Mouse (Mus musculus) thymus, postnatal 14 days (tissue): ENCODE measurements at regions not wholly inside any gene's neighbourhood (a gene's known extent, or its start where the extent isn't known, plus 50 kb on each side); places are given as distances from the start of the nearest gene placed in this dataset.
"Not testable (repeated sequence)": the region's sequence is repeated elsewhere in the genome, so short reads cannot be mapped to it uniquely, and the experiment has no call there.

Experiments
- DNase-seq: peaks from one replicate; pipeline ENCODE4 v3.0.0; 2021

DNA sequence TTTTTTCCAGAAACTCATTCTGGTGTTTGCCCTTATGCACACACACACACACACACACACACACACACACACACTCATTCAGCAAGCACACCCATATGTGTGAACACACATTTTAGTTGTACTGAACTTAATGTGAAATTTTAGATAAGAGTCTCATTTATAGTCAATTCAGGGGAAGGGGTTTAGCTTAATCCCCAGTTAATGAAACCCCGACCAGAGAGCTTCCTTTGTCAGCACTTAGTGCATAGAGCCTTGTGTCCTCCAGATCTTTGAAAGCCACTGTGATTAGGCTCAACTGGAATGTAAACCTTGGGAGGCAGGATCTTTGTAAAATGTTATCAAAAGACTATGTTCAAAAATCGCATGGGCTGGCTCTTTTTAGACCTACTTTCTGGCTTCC lies 53.4 kb downstream of the Rps12 start:
- DNase-seq, result no peak

DNA sequence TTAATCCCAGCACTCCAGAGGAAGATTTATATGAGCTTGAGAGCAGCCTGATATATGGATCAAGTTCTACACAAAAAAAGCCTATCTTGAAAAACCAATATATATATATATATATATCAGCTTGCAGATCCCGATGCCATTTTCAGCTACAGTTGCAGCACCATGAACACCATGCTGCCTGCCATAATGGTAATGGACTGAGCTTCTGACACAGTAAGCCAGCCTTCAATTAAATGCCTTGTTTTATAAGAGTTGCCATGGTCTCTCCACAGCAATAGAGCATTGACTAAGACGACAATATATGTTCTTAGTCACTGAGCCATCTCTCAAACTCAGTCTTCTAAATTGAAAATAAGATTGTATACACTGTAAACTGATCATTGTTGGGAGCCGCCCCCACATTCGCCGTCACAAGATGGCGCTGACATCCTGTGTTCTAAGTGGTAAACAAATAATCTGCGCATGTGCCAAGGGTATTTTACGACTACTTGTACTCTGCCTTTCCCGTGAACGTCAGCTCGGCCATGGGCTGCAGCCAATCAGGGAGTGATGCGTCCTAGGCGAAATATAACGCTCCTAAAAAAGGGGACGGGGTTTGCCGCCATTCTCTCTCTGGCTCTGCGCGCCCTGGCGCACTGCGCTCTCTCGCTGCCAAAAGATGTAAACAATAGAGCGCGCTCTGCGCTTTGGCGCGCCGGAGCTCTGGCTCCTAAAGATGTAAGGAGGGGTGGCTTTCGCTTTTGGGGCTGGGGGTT lies 60.9 kb downstream of the Rps12 start:
- not testable (repeated sequence) for DNase-seq

DNA sequence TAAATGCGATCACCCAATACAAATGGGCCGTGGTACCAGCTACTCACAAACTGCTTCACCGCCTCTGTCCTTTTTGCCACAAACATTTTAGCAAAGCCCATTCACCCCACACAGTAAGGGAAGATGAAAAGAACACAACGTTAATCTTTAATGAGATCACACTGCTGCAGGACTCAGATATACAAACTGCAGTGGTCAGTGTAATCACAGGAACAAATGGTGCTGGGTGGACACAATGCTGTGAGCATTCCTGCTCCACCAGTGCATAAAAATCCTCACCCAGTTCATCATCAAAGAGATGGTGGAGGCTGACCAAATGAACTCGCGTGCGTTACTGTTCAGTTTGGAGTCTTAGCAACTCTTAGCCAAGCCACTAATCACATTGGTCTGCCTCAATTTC lies 69.0 kb downstream of the Rps12 start:
- DNase-seq, result no peak

DNA sequence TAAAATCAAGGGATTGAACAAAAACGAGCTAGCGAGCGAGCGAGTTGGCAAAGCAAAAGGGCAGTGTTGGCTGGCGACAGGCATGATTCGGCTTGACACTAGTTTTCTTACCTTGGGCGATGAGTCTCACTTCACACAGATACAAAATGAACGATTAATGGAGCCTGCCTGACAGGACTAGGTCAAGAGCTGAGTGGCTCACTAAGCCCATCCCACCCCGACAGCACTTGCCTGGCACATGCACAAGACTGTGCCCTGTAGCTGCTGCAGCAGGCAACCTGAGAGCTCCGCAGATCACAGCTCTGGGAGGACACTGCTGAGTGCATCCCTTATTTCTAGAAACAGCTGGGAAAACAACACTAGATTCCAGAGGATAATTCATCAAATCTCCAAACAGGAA lies 71.6 kb downstream of the Rps12 start:
- DNase-seq, result no peak

DNA sequence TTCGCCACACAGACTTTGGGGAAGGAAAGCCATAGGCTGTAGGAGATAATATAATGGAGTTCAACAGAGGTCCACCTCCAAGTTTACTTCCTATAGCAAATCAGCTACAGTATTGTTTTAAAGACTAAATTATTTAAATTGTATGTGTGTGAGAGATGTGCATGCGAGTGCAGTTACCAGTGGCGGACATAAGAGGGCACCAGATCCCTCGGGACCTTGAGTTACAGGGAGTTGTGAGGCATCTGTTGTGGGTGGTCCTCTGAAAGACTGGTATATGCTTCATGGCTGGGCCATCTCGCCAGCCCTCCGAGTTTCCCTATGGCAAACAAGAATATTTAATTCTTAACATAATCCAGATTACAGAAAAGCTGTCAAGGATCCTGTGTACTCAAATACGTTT lies 72.0 kb downstream of the Rps12 start:
- DNase-seq, result no peak

DNA sequence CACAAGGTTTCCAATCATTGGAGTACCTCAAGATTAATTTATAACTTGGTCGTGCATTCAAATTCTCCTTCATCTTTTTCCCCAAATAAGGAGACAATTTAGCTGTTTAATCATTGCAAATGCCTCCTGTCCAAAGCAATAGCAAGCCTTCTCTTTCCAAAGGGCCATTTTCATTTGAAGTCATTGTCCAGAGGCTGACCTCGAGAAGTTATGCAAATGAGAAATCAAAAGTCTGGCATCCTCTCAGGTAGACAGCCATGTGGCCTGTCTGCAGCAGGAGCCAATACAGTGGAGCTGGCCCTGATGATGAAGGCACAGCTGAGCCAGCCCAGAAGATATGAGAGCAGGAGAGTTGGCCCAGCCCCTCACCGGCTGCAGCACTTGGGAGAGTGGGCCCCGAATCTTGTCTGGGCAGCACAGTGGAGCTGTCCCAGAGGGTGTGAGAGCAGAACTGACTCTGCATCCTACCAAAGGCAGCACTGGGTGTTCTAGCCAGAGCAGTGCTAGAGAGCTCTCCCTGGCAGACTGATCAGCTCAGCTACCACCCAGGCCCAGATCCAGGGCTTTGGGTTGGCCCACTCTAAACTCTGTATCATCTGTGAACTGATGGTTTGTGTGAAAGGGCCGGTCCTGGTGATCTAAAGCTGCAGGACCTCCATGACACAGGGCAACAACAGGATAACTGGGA lies 74.2 kb downstream of the Rps12 start:
- DNase-seq, result no peak

DNA sequence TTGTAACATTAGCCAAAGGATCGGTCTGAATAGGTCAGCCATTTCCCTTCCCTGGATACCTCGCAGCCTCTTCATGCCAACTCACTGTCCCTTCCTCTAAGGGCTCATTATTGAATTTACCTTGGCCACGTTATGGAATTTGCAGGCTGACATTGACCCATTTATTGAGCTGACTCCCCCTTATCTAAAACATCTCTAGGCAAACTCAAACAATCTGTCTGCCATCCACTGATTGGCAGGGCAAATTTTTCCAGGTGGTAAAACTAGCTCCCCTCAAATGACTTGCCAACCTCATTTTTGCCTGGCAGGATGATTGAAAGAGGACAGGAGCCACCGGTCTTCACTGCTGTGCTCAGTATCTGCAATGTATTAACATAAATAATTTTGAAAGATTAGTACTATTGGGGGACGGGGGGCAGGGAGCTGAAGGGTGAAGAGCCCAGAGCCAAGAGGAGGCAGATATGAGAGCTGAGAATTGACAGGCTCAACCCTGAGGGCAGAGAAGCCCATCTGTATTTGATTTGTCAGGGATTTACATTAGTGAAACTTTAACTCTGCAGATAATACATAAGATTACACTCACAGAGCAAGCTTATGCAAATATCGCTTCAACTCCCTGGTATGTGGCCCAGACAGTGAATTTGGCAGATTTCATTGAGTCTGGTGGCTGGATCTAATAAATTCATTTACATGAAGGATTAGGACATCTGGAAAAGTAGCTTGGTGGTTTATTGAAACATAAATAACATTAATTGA lies 75.5 kb downstream of the Rps12 start:
- no peak for DNase-seq

DNA sequence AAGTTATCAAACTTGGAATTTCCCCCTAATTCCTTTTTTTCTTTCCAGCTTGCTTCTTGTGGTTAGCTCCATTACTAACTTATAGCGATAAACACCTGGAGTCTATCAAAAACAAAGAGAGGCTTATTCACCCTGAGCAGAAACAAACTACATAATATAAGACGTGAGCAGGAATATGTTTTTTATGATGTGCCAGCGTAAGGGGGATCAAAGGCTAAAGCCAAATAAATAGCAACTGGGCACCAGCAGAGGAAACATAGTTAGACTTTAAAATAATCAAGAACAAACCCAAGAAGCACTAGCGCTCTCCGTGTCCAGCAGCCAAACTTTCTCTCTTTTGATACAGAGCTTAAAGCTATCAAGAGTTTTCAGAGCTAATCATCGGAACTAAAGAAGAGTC lies 76.1 kb downstream of the Rps12 start:
- no peak for DNase-seq

DNA sequence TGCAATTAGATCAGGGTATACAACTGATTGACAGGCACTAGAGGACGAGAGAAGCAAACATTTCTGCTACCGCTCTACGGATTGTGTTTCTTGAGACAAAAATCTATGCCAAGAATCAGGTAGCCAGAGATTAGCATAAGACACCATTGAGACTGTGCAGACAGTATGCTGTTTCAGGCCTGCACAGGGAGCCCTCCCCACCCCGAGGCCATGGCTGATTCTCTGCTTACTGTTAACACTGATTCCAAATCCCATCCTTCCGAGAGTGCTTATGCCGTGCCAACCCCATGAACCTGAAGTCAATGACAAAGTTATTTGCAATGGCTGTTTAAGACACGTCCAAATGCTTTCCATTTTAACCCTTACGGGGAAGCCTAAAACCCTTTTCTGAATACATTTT lies 78.8 kb downstream of the Rps12 start:
- DNase-seq, result no peak

DNA sequence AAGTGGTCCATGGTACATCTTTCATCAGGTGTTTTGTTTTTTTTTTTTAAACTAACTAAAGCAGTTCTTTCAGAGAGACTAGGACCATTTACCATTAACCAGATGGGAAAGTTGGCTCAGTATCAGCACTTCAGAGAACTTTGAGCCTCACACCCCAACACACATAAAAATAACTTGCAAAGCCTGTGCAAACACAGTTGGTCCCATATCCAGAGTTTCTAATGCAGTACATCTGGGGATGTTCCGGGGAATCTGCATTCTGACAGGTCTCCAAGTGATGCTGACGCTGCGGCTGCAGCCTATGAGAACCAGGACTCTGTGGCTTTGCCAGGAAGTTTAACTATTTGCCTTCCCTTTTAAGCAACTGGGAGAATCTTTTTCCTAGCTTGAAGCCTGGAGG lies 79.9 kb downstream of the Rps12 start:
- DNase-seq, result no peak

DNA sequence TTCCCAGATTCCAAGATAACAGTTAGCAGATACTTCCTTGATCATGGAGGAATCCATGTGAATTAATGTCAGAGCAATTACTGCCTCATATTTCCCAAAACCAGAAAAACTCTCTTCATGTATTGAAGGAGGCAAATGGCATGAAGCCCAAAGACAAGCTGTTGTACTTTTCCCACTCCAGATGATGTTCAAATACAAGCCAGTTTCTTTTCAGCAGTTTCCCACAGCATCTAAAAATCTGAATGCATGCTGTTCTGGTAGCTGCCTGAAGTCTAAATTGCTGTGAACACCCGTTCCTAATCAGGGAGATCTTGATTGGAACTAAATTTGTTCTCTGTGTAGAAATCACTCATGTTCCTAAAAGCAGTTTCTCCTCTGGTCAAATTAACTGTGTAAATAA lies 83.0 kb downstream of the Rps12 start:
- no peak for DNase-seq

DNA sequence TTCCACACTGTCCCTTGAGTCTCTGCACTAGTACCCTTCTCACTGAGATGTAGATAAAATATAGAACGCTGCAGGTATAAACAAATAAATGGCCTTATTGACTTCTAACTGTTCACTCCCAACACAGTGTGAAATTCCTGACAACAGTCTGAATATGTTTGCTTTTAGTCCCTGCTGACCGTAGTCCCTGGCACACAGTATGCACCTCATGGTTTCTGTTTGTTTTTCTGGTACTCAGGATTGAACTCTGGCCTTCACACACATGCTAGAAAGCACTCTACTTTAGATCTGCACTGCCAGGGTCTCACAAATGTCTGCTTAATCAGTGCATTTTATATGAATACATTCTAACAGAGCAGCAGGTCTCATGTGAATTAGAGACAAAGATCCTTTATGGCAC lies 95.8 kb downstream of the Rps12 start:
- DNase-seq, result no peak

DNA sequence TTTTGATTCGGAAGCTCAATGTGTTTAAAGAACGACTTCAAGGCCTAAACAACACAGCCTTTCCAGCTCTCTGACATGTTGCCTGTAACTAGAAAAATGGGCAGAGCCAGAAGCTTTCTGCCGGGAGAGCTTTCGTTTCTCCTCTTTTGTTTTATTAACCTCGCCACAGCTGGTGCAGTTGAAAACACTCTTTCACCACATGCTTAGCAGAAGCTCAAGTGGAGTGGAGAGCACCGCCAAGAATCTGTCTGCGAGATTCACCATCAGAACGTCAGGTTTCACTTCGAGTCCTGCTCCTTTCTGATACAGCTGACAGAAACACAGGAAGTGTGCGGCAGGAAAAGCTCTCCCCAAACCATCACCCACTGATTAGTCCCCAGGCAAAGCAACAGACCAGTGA lies 100.1 kb downstream of the Rps12 start:
- no peak for DNase-seq

DNA sequence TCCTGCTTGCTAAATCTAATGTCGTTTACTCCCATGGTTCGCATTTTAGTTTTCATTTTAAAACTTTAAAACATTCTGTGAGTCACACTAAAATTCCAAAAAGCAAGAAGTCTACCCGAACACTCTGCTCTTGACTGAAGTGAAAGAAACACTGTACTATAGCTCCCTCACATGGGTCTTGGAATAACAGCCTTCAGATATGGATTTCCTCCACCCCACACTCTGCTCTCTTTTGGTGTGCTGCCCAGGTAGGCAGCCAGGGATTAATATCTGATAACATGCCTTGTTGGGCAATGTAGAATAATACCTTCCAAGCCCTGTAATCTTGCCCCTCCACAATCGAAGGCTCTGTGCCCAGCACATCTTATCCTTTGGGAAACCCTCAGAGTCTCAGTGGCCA lies 104.0 kb downstream of the Rps12 start:
- no peak for DNase-seq

DNA sequence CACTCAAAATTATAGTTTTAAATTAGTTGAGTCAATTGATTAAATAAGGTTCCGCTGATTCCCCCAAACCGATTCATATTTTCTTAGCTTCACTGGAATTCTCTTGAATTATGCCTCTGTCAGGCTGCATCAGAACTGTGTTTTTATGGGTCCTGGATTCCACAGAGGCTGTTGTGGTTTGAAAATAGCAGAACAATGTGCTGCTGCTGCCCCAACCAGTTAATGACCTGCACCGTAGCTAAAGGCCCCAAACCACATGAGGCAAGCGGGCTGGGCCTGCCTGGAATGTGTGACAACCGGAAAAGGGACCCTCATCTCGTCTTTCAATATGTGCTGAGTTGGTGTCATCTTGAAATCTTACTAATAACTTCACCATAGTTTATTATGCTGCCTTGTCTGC lies 111.2 kb downstream of the Rps12 start:
- no peak for DNase-seq

DNA sequence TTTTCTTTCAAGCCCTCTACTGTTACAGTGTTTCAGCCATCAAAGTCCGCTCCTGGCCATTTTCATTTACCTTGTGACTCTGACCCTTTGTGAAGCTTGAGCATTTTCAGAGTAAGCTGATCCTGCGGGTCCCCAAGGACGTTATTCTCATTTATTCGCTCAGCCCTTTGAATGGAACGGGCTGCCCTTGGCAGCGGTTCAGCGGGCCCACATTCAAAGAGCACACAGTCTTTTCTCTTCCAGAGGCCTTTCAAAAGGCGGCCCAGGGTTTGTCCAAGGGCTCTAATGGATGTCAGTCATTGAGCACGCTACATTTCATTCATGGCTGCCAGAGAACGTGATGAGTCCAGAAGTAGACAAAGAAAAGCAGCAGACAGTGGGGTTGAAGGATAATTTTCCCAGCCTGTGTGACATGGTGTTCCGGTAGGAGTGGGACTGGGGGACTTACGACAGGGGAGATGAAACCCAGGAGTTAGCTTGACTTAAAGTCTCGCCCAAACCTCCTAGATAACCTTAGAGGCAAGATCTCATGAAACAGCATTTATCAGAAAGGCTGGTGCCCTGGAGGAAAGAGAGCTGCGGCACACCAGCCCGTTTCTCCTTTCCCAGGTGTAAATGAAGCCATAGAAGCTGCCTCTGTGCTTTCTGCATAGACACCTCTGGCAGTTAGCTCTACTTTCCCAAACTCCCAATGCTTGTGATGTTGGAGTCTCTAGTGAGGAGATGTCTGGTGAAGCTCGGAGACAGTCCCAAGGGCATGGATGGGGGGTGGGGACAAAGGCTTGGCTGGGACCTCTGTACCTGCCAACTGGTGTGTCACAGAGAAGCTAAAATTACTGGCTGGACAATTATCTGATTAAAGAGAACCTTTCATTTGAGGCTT lies 112.2 kb downstream of the Rps12 start:
- no peak for DNase-seq

DNA sequence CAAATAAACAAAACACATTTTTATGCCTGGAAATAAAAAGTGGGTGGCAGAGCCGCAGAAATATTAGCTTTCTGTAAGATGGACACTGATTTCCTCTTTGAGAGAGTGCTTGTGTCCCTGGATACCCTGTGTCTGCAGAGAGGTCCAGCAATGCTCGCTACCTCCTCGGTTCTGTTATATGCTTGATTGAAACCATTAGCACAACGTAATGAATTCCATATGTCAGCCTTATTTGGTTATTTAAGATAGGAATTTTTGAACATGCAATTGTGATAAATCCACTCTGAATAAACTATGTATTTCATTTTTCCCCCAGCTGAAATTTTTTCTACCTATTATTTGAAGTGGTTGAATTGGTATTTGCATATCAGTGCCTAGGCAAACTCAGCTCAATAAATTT lies 114.8 kb downstream of the Rps12 start:
- DNase-seq, result no peak

DNA sequence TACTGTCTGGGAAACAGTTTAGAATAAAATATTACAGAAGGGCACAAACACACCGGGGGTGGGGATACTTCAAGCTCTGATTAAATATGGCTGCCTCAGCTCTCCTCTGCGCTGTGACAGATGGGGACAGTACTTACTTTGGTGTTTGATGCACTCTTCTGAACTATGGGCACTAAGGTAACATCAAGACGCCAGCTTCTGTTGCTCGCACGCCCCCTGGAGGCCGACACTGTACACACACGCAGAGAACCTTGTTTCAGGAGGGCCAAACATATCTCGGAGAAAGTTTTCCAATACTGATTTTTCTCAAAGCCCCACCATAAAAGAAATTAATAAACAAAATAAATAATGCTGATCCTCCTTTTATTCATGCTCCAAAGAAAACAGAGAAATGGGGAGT lies 115.6 kb downstream of the Rps12 start:
- peak; percentile 41 for DNase-seq

DNA sequence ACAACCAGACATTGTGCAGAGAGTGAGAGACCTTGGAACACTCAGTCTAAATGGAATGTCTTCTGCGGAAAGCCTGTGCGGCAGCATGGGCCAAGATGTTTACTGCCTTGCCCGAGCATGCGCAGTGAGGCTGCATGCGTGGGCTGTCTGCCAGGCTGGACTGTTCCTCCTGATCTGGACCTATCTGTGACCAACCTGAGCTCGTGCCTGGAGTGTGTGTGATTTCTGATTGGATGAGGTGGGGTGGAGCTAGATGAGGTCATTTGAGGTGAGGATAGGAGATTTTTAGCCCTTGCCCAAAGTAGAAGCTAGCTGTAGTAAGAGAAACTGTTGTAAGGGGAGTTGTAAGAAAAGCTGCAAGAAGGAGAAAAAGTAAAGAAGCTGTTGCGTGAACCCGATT lies 121.2 kb downstream of the Rps12 start:
- not testable (repeated sequence) for DNase-seq

DNA sequence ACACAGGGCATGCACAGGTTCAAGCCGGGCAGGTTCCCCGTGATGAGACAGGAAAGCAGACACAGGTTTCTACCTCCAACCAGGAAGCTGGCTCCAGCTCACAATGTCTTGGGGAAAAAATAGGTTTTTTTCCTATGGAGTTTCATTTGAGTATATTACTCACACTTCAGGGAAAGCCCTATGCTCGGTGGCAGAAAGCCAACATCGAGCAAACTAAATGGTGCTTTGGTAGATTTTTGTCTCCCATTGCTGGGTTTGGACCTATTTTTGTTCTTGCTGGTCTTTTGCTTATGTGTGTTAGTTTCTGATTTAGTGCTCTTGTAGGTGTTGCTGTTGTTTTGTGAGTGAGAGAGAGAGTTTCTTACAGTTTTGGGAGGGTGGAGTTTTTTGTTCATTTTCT lies 160.9 kb downstream of the Rps12 start:
- DNase-seq, result no peak

DNA sequence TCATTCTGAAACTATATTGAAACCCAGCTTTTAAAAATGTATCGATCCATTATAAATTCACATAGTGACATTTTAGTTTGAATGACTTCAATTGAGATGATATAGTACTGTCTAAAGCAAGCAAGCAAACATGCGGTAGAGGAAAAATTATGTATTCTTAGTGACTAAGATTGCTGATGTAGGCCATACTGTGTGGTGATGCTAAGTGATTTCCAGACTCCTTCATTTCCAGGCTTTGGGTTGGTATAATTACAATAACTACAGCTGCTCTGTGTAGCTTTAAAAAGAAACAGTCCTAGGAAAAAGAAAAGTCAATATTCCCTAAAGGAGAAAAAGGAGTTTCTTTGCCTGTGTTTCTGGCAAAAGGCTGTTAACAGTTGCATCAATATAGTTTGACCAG lies 175.0 kb downstream of the Rps12 start:
- no peak for DNase-seq

DNA sequence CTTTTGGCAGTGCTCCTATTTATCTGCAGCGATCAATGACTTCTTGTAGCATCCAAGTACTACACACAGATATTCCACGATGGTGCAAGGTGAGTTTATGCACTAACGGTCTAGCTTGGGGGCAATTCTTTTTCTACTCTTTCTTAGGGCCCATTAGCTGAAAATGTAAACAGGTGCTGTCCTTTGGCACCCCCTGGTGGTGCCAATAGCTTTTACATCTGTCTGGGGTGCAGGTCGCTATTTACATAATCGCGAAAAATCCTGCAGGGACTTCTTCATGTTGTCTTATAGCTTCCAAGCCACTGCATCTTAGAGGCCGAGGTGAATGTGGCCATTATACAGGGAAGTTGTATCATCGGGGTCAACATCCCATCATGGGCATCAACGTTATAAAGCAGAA lies 175.9 kb downstream of the Rps12 start:
- DNase-seq, result peak; percentile 34

DNA sequence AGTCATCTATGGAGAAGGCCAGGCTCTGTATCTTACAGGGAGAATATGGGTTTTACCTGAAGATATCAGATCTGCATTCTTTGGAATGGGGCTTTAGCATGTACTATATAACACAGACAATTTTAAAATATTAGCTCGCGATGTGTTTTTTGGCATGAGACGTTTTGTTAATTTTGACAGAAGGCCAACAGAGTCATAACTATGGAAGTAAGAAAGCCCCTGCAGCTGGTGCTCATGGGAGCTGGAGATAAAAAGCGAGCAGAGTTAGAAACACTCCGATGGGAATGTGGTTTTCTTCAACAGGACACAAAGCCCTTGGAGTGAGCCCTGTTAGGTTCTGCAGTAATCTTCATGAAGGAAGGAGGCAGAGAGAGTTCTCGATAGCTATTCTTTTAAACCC lies 176.6 kb downstream of the Rps12 start:
- DNase-seq, result no peak
